Mouse (Mus musculus) regulatory T cell (primary cell): ENCODE data around the gene Hyal5.

Experiments
- in situ Hi-C: fragments of 300-600 bp; cut with MboI, MseI; formaldehyde crosslinking; loops from one replicate; pipeline ENCODE4 v1.15.1; 2025; ENCODE audit warnings: high pct_unique_total_duplicates

The Hyal5 gene

GRCm38 (mm10) chr6:24857697-24858096 lies at the start of gene Hyal5:
Hyal5 (plus strand) TSS chr6:24857997.
- in situ Hi-C loops, result no loop called here

GRCm38 (mm10) chr6:24822070-24822469 lies 35.7 kb upstream of the Hyal5 start:
- in situ Hi-C loops, result no loop called here

GRCm38 (mm10) chr6:24860320-24860719 lies 2.5 kb downstream of the Hyal5 start:
- in situ Hi-C loops, result no loop called here

DNA sequence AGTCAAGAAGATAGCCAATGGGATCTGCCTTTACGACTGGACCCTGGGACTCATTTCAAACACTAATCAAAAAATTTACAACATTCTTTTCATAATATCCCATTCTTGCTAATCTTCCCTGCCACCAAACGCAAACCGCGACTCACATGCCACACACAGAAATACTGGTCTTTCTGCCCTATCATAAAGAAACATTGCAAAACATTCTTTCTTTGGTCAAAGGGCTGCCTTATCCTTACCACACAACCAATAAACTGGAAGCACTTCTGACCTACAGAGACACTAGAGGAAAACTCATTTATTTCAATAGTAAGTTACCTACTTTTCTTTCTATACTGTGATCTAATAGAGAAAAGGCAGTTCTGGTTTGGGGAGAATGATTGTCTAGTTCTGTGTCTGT lies 5.9 kb downstream of the Hyal5 start:
- in situ Hi-C loops, result no loop called here

GRCm38 (mm10) chr6:24894146-24894873 lies 36.5 kb downstream of the Hyal5 start:
- in situ Hi-C loops, result no loop called here

- in situ Hi-C loops, result no loop called here
Observed at GRCm38 (mm10) chr6:24894874-24895183, 37.0 kb downstream of the Hyal5 start.

DNA sequence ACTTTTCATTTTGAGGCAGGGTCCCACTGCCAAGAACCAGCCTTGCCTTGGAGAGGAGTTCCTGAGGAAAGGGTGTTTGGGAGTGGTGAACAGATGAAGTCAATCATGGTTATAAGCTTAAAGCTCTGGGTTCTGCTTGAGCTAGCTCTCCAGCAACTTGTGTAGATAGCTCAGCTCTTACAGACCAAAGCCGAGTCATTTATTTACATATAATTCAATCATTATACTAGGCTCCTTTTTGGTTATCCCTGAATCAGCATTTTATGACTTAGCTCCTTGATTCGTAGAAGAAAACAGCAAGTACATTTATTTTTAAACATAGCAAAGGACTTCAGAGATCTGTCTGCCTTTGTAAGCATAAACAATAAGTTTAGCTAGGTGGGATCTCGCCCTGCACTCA lies 47.3 kb downstream of the Hyal5 start:
- in situ Hi-C loops, result no loop called here

- in situ Hi-C loops, result no loop called here
Observed at GRCm38 (mm10) chr6:24907824-24908223, 50.0 kb downstream of the Hyal5 start.

- in situ Hi-C loops, result no loop called here
Observed at GRCm38 (mm10) chr6:24910016-24910727, 52.4 kb downstream of the Hyal5 start.

DNA sequence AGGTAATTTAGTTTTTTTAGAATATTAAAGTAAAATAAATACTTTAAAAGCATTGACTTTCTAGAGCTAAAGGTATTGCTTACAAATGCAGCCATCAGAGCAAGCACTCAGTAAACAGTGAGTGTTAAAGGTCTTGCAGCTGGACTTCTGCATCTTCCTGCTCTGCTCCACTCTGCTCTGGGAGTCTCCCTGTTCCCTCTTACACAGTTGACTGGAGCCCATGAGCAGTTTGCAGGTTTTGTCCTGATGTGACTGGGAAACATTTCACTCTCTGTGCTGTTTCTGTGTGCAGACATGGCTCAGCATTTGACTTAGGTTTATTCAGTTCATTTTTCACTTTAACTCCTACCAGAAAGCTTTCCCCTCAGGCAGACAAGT lies 52.9 kb downstream of the Hyal5 start:
- in situ Hi-C loops, result no loop called here

DNA sequence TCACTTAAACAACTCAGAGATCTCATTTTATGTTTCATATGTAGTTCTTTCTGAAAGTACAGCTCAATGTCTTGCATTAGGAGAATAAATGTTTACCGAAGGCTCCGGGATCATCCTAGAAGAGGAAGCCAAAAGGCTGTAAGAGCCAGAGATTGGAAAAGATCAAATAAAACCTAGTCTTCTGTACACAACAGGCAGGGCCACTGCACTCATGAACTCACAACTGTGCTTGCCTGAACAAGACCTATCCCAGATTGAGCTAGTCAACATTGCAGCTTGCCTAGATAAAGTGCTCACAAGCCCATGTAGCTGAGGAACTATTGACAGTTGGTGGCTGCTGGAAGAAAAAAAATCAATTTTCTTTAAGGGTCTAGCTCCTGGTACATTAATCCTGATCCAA lies 55.8 kb downstream of the Hyal5 start:
- in situ Hi-C loops, result no loop called here

- in situ Hi-C loops, result no loop called here
Observed at GRCm38 (mm10) chr6:24925076-24925785, 67.4 kb downstream of the Hyal5 start.
